Mouse (Mus musculus): Measurements from ENCODE around the gene Tas2r113. TPM values are rescaled to one million over a fixed set of nuclear protein-coding genes. Genes with fewer than 3 reads are reported as not detected.
"Not testable (repeated sequence)": the region's sequence is repeated elsewhere in the genome, so short reads cannot be mapped to it uniquely, and the experiment has no call there.

Gene Tas2r113
- not detected in 2 replicates for total RNA-seq (2015; ENCODE audit: low replicate concordance)
- total RNA-seq (2017; ENCODE audit: low replicate concordance), result not detected in 2 replicates

DNA sequence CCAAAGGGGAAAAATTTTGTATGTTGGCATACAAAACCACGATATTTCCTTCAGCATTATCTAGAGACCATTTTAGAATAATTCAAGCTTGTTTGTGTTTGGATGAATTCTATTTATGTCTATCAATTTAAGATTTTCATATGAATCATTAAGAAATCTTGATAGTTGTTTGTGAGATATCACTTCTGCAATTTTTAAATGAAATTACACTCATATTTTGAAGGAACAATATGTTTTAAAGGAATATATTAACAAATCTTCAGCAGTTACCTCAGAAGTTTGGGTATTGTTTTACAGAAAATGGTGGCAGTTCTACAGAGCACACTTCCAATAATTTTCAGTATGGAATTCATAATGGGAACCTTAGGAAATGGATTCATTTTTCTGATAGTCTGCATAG, at the start of gene Tas2r113:
Tas2r113 (plus strand) TSS at position 301 of the 400 bp plus-strand sequence.
- no peak for ATAC-seq (replicated peaks; ENCODE audit: low FRiP score, poor library complexity, severe bottlenecking)

DNA sequence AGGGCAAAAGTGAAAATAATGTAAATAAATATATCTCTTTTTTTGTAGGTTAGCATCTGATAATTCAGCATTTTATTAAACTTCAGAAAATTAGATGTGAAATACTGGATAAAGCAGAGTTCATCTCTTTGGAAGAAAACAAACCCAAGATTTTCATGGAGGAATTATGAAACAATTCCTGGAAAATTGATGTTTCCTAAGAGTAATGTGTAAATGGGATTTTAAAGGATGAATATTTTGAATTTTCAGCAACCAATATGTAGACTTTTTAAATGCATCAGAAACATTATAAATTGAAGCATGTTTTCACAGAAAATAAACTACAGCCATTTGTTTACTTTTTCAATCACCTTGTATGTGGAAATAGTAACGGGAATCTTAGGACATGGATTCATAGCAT, 46.0 kb upstream of the Tas2r113 start, which contains the start of gene Tas2r123:
Tas2r123 (plus strand) TSS at position 301 of the 400 bp plus-strand sequence.
- ATAC-seq (replicated peaks; ENCODE audit: low FRiP score, poor library complexity, severe bottlenecking), result no peak

DNA sequence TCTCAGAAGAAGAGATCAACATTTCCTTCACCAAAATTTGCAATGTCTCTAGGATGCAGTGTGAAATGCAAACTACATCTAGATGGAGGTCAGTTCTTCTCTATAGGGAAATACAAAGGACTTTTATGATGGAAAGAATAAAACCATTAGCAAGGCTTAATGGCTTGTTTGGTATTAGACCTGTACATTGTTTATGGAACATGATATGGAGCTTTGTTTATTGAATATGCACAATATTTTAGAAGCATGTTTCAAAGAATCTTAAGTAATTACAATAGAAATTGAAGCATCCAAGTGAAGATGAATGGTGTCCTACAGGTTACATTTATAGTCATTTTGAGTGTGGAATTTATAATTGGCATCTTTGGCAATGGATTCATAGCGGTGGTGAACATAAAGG, 37.7 kb upstream of the Tas2r113 start, which contains the start of gene Tas2r116:
Tas2r116 (plus strand) TSS at position 301 of the 400 bp plus-strand sequence.
- ATAC-seq (replicated peaks; ENCODE audit: low FRiP score, poor library complexity, severe bottlenecking), result no peak

DNA sequence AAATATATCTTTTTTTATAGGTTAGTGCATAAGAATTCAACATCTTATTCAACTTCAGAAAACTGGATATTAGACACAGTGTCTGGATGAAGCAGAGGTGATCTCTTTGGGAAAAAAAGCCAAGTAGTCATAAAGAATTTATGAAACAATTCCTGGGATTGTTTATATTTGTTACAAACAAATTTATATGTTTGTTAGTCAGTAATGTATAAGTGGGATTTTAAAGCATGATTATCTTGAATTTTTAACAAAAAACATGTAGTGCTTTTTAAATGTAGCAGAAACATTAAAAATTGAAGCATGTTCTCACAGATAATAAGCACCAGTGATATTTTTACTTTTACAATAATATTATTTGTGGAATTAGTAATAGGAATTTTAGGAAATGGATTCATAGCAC, 25.1 kb upstream of the Tas2r113 start, which contains the start of gene Tas2r110:
Tas2r110 (plus strand) TSS at position 301 of the 400 bp plus-strand sequence.
- ATAC-seq (replicated peaks; ENCODE audit: low FRiP score, poor library complexity, severe bottlenecking), result no peak

DNA sequence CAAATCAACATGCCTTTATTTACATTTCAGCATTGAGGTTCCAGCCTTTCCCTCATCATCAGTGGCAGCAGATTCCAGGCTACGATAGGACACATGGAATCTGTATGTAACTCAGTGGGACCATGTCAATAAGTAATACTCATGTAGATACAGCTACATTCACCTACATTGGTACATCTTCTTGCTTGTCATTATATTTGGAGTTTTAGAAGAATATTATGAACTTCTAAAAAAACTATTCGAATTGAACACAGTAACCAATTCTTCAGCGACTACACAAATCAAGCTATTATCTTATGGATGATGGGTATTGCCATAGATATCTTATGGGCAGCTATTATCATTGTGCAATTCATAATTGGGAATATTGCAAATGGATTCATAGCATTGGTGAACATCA, 16.5 kb downstream of the Tas2r113 start, which contains the start of gene Tas2r125:
Tas2r125 (plus strand) TSS at position 301 of the 400 bp plus-strand sequence.
- no peak for ATAC-seq (replicated peaks; ENCODE audit: low FRiP score, poor library complexity, severe bottlenecking)

DNA sequence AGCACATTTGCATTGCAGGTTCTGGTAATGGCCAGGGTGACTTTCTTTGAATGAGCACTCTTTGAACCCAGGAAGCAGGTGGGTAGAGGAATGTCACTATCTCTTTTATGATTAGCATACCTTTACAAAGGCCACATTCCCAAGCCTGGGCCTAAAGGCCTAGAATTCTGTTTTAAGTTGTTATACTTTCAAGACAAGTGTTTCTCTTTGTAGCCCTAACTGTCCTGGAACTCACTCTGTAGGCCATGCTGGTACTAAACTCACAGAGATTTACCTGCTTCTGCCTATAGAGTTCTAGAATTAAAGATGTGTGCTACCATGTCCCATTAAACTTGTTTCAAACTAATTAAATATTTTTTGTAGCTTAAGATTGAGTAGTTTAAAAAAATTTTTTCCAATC, 48.6 kb downstream of the Tas2r113 start:
- not testable (repeated sequence) for ATAC-seq (replicated peaks; ENCODE audit: low FRiP score, poor library complexity, severe bottlenecking)

Other genes with a start within 250 kb of the Tas2r113 start
- gene A630073D07Rik, start 241.5 kb upstream of the Tas2r113 start, total RNA-seq (2015; ENCODE audit: low replicate concordance), result not detected in 2 replicates
- gene A630073D07Rik, start 241.5 kb upstream of the Tas2r113 start, total RNA-seq (2017; ENCODE audit: low replicate concordance), result not detected in 2 replicates
- gene Tas2r120, start 236.1 kb upstream of the Tas2r113 start, total RNA-seq (2015; ENCODE audit: low replicate concordance), result not detected in 2 replicates
- gene Tas2r120, start 236.1 kb upstream of the Tas2r113 start, total RNA-seq (2017; ENCODE audit: low replicate concordance), result not detected in 2 replicates
- gene Tas2r121, start 192.0 kb upstream of the Tas2r113 start, total RNA-seq (2015; ENCODE audit: low replicate concordance), result not detected in 2 replicates
- gene Tas2r121, start 192.0 kb upstream of the Tas2r113 start, total RNA-seq (2017; ENCODE audit: low replicate concordance), result not detected in 2 replicates
- not detected in 2 replicates for gene Tas2r122, start 181.1 kb upstream of the Tas2r113 start, total RNA-seq (2015; ENCODE audit: low replicate concordance)
- not detected in 2 replicates for gene Tas2r122, start 181.1 kb upstream of the Tas2r113 start, total RNA-seq (2017; ENCODE audit: low replicate concordance)
- gene Tas2r115, start 155.0 kb upstream of the Tas2r113 start, total RNA-seq (2015; ENCODE audit: low replicate concordance), result not detected in 2 replicates
- not detected in 2 replicates for gene Tas2r115, start 155.0 kb upstream of the Tas2r113 start, total RNA-seq (2017; ENCODE audit: low replicate concordance)
- gene Tas2r124, start 138.3 kb upstream of the Tas2r113 start, total RNA-seq (2015; ENCODE audit: low replicate concordance), result not detected in 2 replicates
- not detected in 2 replicates for gene Tas2r124, start 138.3 kb upstream of the Tas2r113 start, total RNA-seq (2017; ENCODE audit: low replicate concordance)
- gene Tas2r102, start 130.9 kb upstream of the Tas2r113 start, total RNA-seq (2015; ENCODE audit: low replicate concordance), result not detected in 2 replicates
- gene Tas2r102, start 130.9 kb upstream of the Tas2r113 start, total RNA-seq (2017; ENCODE audit: low replicate concordance), result not detected in 2 replicates
- gene Tas2r136, start 114.8 kb upstream of the Tas2r113 start, total RNA-seq (2015; ENCODE audit: low replicate concordance), result not detected in 2 replicates
- gene Tas2r136, start 114.8 kb upstream of the Tas2r113 start, total RNA-seq (2017; ENCODE audit: low replicate concordance), result not detected in 2 replicates
- not detected in 2 replicates for gene Tas2r117, start 90.2 kb upstream of the Tas2r113 start, total RNA-seq (2015; ENCODE audit: low replicate concordance)
- not detected in 2 replicates for gene Tas2r117, start 90.2 kb upstream of the Tas2r113 start, total RNA-seq (2017; ENCODE audit: low replicate concordance)
- gene Tas2r123, start 45.9 kb upstream of the Tas2r113 start, total RNA-seq (2015; ENCODE audit: low replicate concordance), result not detected in 2 replicates
- not detected in 2 replicates for gene Tas2r123, start 45.9 kb upstream of the Tas2r113 start, total RNA-seq (2017; ENCODE audit: low replicate concordance)
- gene Tas2r116, start 37.6 kb upstream of the Tas2r113 start, total RNA-seq (2015; ENCODE audit: low replicate concordance), result not detected in 2 replicates
- gene Tas2r116, start 37.6 kb upstream of the Tas2r113 start, total RNA-seq (2017; ENCODE audit: low replicate concordance), result not detected in 2 replicates
- gene Tas2r110, start 25.0 kb upstream of the Tas2r113 start, total RNA-seq (2015; ENCODE audit: low replicate concordance), result not detected in 2 replicates
- gene Tas2r110, start 25.0 kb upstream of the Tas2r113 start, total RNA-seq (2017; ENCODE audit: low replicate concordance), result not detected in 2 replicates
- not detected in 2 replicates for gene Tas2r125, start 16.6 kb downstream of the Tas2r113 start, total RNA-seq (2015; ENCODE audit: low replicate concordance)
- gene Tas2r125, start 16.6 kb downstream of the Tas2r113 start, total RNA-seq (2017; ENCODE audit: low replicate concordance), result not detected in 2 replicates
- not detected in 2 replicates for gene Tas2r129, start 58.1 kb downstream of the Tas2r113 start, total RNA-seq (2015; ENCODE audit: low replicate concordance)
- not detected in 2 replicates for gene Tas2r129, start 58.1 kb downstream of the Tas2r113 start, total RNA-seq (2017; ENCODE audit: low replicate concordance)
- not detected in 2 replicates for gene Tas2r131, start 64.9 kb downstream of the Tas2r113 start, total RNA-seq (2015; ENCODE audit: low replicate concordance)
- gene Tas2r131, start 64.9 kb downstream of the Tas2r113 start, total RNA-seq (2017; ENCODE audit: low replicate concordance), result not detected in 2 replicates
- gene Tas2r109, start 88.0 kb downstream of the Tas2r113 start, total RNA-seq (2015; ENCODE audit: low replicate concordance), result not detected in 2 replicates
- gene Tas2r109, start 88.0 kb downstream of the Tas2r113 start, total RNA-seq (2017; ENCODE audit: low replicate concordance), result not detected in 2 replicates
- not detected in 2 replicates for gene Tas2r103, start 144.1 kb downstream of the Tas2r113 start, total RNA-seq (2015; ENCODE audit: low replicate concordance)
- not detected in 2 replicates for gene Tas2r103, start 144.1 kb downstream of the Tas2r113 start, total RNA-seq (2017; ENCODE audit: low replicate concordance)
- gene Tas2r140, start 162.8 kb downstream of the Tas2r113 start, total RNA-seq (2015; ENCODE audit: low replicate concordance), result not detected in 2 replicates
- gene Tas2r140, start 162.8 kb downstream of the Tas2r113 start, total RNA-seq (2017; ENCODE audit: low replicate concordance), result not detected in 2 replicates
- 13.0 and 13.4 TPM in 2 replicates for gene Smim10l1, start 211.9 kb downstream of the Tas2r113 start, total RNA-seq (2015; ENCODE audit: low replicate concordance)
- gene Smim10l1, start 211.9 kb downstream of the Tas2r113 start, total RNA-seq (2017; ENCODE audit: low replicate concordance), result 6.6 and 25.0 TPM in 2 replicates

Measured in erythroid progenitor cell, adult 5-6 weeks (primary cell).